Mouse (Mus musculus) large intestine, adult 2 months (tissue): ENCODE results near the gene Wfdc12. TPM values are rescaled to one million over a fixed set of nuclear protein-coding genes. Genes with fewer than 3 reads are reported as not detected.
"Not testable (repeated sequence)": the region's sequence is repeated elsewhere in the genome, so short reads cannot be mapped to it uniquely, and the experiment has no call there.

Experiments used
- DNase-seq: peaks from one replicate; pipeline ENCODE4 v3.0.0-alpha.2; 2012; ENCODE audit warnings: low read depth, low spot score
- WGBS: fragments of 180-500 bp; shearing (Covaris S2); methylation state at CpG from one replicate; pipeline ENCODE4 v1.1.7; 2018; 5-methylcytosine and 5-hydroxymethylcytosine counted together
- polyA plus RNA-seq: library from polyadenylated mRNA; depleted of rRNA; stranded (reverse); fragments of >200 nt; gene quantifications from 2 replicates; pipeline ENCODE4 v1.2.3, GENCODE M21; 2012; rRNA removed

The Wfdc12 gene
- 0.16 TPM in 1 of 2 replicates, not detected in the other for polyA plus RNA-seq

- WGBS = 65% methylated on average over 6 of the region's 6 CpGs
- no peak for DNase-seq
Measured at GRCm38 (mm10) chr2:164190576-164190975, at the start of gene Wfdc12. Gene Wfdc12, minus strand, starts transcription at chr2:164190608.

GRCm38 (mm10) chr2:164238366-164238765 lies 48.0 kb upstream of the Wfdc12 start, which contains the start of gene Svs2:
Gene Svs2, minus strand, starts transcription at chr2:164238466.
- DNase-seq = no peak
- 71% methylated on average over 3 of the region's 3 CpGs for WGBS

GRCm38 (mm10) chr2:164232671-164233070 lies 42.3 kb upstream of the Wfdc12 start:
- 44% methylated on average over 8 of the region's 8 CpGs for WGBS
- DNase-seq = no peak

- no peak for DNase-seq
- whole genome bisulfite sequencing = 78% methylated on average over 8 of the region's 8 CpGs
Measured at GRCm38 (mm10) chr2:164228361-164229070, 38.1 kb upstream of the Wfdc12 start.

- WGBS = 20% methylated on average over 11 of the region's 11 CpGs
- DNase-seq = no peak
Measured at GRCm38 (mm10) chr2:164221522-164221921, 31.1 kb upstream of the Wfdc12 start, which contains the start of gene Wfdc15b. Gene Wfdc15b, minus strand, starts transcription at chr2:164221660.

DNA sequence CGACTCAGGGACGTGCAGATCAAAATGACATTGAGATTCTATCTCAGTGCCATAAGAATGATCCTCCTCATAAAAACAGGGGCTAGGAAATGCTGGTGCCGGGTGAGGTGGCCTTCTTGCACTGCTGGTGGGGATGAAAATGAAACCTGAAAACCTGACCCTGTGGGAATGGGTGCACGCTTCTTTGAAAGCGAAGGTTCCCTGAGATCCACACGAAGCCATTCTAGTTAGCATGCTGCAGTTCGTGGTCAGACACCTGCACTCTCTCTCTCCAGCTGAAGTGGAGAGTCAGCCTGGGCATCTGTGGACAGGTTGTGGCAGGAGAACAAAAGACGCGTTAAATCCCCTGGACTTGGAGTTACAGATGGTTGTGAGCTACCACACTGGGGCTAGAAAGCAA lies 28.9 kb upstream of the Wfdc12 start:
- 86% methylated on average over 9 of the region's 9 CpGs for WGBS
- no peak for DNase-seq

DNA sequence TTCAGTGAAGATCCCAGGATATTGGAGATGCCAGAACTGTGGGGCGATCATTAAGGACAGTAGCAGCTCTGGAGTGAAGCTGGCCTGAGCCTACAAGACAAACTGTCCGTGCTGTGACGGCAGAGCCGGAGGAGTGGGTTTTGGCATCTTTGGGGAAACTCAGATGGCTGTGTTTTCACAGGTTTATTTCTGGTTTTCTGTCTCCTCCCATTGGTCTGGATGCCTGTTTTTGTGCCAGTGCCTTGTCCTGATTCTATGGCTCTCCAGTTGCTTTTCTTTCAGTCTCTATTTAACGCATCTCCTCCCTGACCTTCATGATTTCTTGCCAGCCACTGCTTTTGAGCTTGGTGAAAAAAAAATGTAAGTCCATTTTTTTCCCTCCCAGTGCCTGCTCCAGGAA lies 22.3 kb upstream of the Wfdc12 start:
- 92% methylated on average over 5 of the region's 5 CpGs for WGBS
- DNase-seq = no peak

DNA sequence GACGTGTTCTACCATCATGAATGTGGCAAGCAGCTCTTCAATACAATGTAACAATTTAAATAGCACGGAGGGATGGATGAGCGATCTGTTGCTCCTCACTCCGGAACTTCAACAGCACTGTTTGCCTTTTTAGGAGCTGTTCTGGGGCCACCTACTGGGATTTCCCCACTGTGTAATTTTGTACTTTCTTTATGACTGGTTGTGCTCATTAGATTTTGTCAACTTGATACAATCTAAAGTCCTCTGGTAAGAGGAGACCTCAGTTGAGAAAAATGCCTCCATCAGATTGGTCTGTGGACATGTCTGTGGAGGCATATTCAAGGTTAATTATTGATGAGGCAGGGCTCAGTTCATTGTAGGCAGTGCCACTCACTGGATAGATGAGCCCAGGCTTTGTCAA lies 20.5 kb upstream of the Wfdc12 start:
- no peak for DNase-seq
- WGBS = 84% methylated on average over 4 of the region's 4 CpGs

DNA sequence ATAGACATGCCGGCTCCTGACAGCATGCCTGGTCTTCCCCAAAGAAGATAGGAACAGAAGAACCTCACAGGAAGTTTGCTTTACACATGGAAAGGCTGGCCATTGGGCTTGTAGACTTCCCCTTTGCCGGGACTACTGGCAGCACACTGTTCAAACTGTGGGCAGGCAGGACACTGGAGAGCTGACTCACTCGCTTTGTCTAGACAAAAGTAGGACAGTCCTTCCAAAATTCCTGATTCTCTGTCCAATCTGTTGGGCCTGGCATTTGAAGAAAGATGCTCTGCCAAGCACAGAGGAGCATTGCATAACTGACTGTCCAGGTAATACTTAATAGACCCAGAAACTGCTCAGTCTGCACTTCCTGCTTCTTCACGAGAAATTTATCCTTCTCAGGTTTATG lies 16.3 kb upstream of the Wfdc12 start:
- 44% methylated on average over 4 of the region's 4 CpGs for WGBS
- DNase-seq = no peak

DNA sequence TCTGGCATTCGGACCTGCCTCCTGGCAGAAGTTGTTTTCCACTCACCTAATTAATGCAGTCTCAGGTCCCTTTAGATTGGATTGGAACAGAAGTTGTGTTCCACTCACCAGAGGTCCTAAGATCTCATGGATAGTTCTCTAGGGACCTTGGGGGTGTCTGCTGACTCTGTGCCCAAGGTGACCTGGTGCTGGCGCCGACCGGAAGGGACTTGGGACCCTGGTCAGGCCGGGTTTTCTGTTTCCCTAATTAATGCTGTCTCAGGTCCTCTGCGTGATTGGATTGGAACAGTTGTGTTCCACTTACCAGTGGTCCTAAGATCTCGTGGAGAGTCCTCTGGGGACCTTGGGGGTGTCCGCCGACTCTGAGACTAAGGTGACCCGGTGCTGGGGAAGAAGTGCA lies 15.6 kb upstream of the Wfdc12 start:
- WGBS = 92% methylated on average over 10 of the region's 10 CpGs
- DNase-seq = not testable (repeated sequence)

- WGBS = 80% methylated on average over 20 of the region's 20 CpGs
Measured at GRCm38 (mm10) chr2:164199626-164200327, 9.4 kb upstream of the Wfdc12 start, which contains the start of gene Wfdc15a. Gene Wfdc15a, minus strand, starts transcription at chr2:164200130.

GRCm38 (mm10) chr2:164196700-164196990 lies 6.2 kb upstream of the Wfdc12 start:
- 67% methylated on average over 5 of the region's 5 CpGs for WGBS
- DNase-seq = no peak

More at GRCm38 (mm10) chr2:164199626-164200327, 9.4 kb upstream of the Wfdc12 start, which contains the start of gene Wfdc15a:
- DNase-seq = no peak

DNA sequence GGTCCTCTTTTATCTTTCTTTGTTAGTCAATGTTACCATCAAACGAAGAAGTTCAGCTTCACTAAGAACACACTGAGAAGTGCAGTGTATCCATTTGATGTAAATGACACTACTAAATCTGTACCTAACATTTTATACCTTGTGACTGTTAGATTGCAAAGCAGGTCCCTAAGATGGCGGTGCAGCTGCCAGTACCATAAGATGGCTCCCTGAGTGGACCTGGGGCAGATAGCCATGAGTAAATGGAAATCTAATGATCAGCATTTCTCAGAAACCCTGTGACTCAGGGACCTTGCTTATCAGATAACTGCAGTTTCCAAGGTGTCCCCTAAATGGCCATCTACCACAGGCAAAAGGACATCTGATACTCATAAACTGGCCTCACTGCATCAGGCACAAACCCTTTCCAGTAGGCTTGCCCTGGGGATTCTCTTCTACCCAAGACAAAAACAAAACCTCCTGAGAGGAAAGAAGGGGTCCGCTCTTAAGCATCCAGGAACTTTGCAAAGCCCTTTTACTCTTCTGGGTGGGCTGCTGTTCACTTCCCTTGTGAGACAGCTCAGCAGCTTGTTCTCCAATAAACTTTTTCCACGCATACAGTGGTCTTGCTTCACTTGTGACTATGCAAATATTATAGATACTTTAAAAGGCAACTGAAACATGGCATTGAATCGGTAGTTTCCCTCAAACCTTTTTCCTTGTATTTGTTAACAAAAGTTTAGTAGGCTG lies 5.7 kb upstream of the Wfdc12 start:
- DNase-seq = no peak
- 79% methylated on average over 5 of the region's 5 CpGs for WGBS

DNA sequence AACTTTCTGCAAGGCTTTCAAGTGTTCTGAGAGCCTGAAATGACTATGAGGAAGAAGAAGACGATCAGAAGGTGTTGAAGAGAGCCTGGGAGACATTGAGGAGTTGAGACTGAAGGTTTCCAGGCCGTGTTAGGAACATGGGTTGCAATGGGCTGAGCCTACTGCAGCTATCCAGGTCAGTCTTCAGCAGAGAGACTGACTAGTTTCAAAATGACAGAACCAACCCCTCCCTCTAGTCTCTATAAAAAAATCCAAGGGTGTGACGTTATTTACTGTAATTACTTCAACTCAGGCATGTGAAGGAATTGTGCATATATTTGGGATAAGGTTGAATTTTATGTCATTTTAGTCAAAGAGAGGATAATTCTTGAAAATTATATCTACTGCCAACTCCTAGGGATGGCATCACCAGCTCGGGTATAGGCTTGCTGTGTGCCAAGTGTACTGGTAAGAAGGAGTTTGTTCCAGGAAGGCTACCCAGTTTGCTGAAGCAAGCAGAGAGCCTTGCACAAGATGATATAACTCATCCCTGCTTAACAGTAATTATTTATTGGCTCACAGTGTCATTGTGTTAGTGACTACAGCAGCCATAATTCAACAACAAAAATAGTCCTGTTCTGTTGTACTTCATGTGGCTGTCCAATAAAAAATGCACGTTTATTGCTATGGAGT lies 4.7 kb upstream of the Wfdc12 start:
- DNase-seq = no peak
- WGBS = 45% methylated on average over 5 of the region's 5 CpGs

GRCm38 (mm10) chr2:164192279-164192678 lies 1.9 kb upstream of the Wfdc12 start:
- no peak for DNase-seq

DNA sequence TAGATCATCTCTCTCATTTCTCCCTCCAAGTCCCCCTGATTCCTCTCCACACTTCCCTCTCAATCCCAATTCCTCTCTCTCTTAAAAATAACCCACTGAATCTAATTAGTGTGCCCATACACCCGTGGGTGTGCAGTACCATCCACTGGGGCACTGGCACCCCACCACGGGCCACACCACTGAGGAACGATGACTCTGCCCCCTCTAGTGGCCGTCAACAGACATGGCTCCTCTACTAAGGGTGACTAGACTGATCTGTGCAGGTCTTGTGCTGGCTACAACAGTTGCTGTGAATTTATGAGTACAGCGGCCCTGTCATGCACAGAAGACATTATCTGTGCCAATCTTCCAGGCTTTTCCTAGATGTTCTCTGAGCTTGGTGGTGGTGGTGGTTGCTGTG lies 1.7 kb downstream of the Wfdc12 start:
- WGBS = 26% methylated on average over 5 of the region's 5 CpGs
- DNase-seq = no peak

DNA sequence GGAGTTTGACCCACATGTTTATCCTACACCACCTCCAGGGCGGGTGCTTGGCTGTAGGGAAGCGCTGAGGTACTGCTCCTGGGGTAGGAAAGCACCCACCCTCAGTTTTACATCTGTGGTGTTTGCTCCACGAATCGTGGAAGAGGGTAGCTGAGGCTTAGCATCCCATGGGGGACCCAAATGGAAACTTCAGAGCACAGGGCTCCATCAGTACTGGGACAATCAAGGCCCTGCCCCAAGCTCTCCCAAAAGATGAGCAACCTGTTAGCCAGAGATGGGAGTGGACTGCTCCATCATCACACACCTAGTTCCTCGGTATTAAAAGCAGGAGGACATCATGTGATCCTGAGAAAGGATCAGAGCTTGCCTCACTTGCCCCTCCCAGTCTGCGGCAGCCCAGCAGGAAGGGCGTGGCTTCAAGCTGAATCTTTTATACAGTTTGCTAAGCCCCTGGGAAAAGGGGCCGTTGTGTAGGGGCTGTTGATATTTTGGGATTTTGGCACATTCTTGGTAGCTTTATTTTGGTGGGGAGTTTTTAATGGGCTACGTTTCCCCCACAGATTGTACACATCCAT lies 6.2 kb downstream of the Wfdc12 start:
- 32% methylated on average over 9 of the region's 9 CpGs for WGBS

DNA sequence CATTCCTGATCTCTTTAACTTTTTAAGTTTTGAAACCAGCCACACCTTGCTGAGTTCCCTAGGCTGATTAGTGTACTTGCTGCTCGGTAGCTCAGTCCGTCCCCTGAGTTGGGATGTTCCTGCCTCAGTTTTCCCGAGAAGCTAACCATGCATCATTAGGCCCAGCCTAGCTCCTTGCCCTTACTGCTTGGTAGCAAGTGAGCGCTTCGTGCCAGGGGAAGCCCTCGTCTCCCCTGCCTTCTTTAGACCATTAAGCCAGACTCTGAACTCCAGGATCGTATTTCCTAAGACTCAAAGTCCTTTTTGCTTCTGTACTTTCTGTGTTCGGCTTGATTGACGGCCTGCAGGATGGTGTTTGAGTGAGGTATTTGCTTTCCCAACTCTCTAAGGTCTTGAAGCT lies 7.1 kb downstream of the Wfdc12 start:
- DNase-seq = no peak
- 62% methylated on average over 9 of the region's 9 CpGs for WGBS

More for the DNA sequence above, 6.2 kb downstream of the Wfdc12 start:
- no peak for DNase-seq

GRCm38 (mm10) chr2:164182692-164183255 lies 7.6 kb downstream of the Wfdc12 start, which contains the start of gene Wfdc5:
Gene Wfdc5, minus strand, starts transcription at chr2:164182742.
- 60% methylated on average over 7 of the region's 7 CpGs for WGBS
- DNase-seq = no peak
